Mouse (Mus musculus) MEL (cell line): ENCODE measurements around the gene Elmod1. TPM values are rescaled to one million over a fixed set of nuclear protein-coding genes. Genes with fewer than 3 reads are reported as not detected.

Source experiments
- DNase-seq: peaks from one replicate; pipeline ENCODE4 v3.0.0; 2011; ENCODE audit warnings: low read depth, low spot score
- H3K27ac ChIP-seq: 2 replicates; pipeline ENCODE4 v1.5.1; 2012; ENCODE audit warnings: low read depth, mild to moderate bottlenecking, control low read depth, low read length, moderate library complexity; ENCODE audit not compliant: control insufficient read depth
- H3K27me3 ChIP-seq, 2 experiments: fragments of 150-350 bp in 1 of 2; sonication (generic) in 1 of 2; 2 replicates each; pipeline ENCODE4 v1.6.1; 2012; ENCODE audit warnings: low read length in 2 of 2, mild to moderate bottlenecking in 2 of 2, improper control_type of control experiment in 1 of 2, moderate library complexity in 1 of 2; ENCODE audit not compliant: insufficient read depth in 2 of 2, control insufficient read depth in 1 of 2
- H3K36me3 ChIP-seq, 2 experiments: 2 replicates each; pipeline ENCODE4 v1.6.1; 2012 to 2014; ENCODE audit warnings: low read length in 2 of 2, improper control_type of control experiment in 1 of 2, inconsistent platforms in 1 of 2, mild to moderate bottlenecking in 1 of 2; ENCODE audit not compliant: insufficient read depth in 2 of 2, control insufficient read depth in 1 of 2
- H3K4me1 ChIP-seq, 2 experiments: fragments of 150-350 bp in 1 of 2; sonication (generic) in 1 of 2; 2 replicates each; pipeline ENCODE4 v1.6.1; 2012; ENCODE audit warnings: low read length in 2 of 2, improper control_type of control experiment in 1 of 2, mild to moderate bottlenecking in 1 of 2; ENCODE audit not compliant: insufficient read depth in 2 of 2, control insufficient read depth in 1 of 2
- H3K4me3 ChIP-seq, 2 experiments: fragments of 150-350 bp in 1 of 2; sonication (generic) in 1 of 2; 2 replicates each; pipeline ENCODE4 v1.5.1; 2012; ENCODE audit warnings: low read depth in 2 of 2, low read length in 2 of 2, mild to moderate bottlenecking in 2 of 2, moderate library complexity in 2 of 2, control low read depth in 1 of 2, improper control_type of control experiment in 1 of 2; ENCODE audit not compliant: control insufficient read depth in 1 of 2, insufficient read depth in 1 of 2
- H3K79me2 ChIP-seq: 2 replicates; pipeline ENCODE4 v1.6.1; 2012; ENCODE audit warnings: mild to moderate bottlenecking, low read length, moderate library complexity; ENCODE audit not compliant: control insufficient read depth, poor library complexity, insufficient read depth
- H3K9ac ChIP-seq: 2 replicates; pipeline ENCODE4 v1.6.1; 2012; ENCODE audit warnings: low read depth, mild to moderate bottlenecking, control low read depth, low read length, moderate library complexity; ENCODE audit not compliant: control insufficient read depth, poor library complexity, severe bottlenecking
- H3K9me3 ChIP-seq: fragments of 150-350 bp; sonication (generic); replicated peaks from 2 replicates; pipeline ENCODE4 v1.6.1; 2012; ENCODE audit warnings: mild to moderate bottlenecking, low read length, improper control_type of control experiment, moderate library complexity; ENCODE audit not compliant: insufficient read depth
- CTCF ChIP-seq, 3 experiments: IDR thresholded peaks in 2 of 3; conservative IDR thresholded peaks in 1 of 3; 2 replicates each; pipeline ENCODE4 v1.5.1; 2011 to 2012; ENCODE audit warnings: low read length in 3 of 3, low read depth in 2 of 3, mild to moderate bottlenecking in 2 of 3, improper control_type of control experiment in 1 of 3, inconsistent platforms in 1 of 3, mixed read lengths in 1 of 3, moderate library complexity in 1 of 3; ENCODE audit not compliant: control insufficient read depth in 1 of 3, insufficient read depth in 1 of 3, poor library complexity in 1 of 3, severe bottlenecking in 1 of 3
- E2F4 ChIP-seq: IDR thresholded peaks from 2 replicates; pipeline ENCODE4 v1.6.1; 2011; ENCODE audit warnings: low read depth, low read length, improper control_type of control experiment, borderline replicate concordance
- EP300 ChIP-seq, 2 experiments: IDR thresholded peaks; 2 replicates each; pipeline ENCODE4 v1.6.1; 2011; ENCODE audit warnings: improper control_type of control experiment in 2 of 2, low read length in 2 of 2, low read depth in 1 of 2, mild to moderate bottlenecking in 1 of 2
- ETS1 ChIP-seq: IDR thresholded peaks from 2 replicates; pipeline ENCODE4 v1.6.1; 2012; ENCODE audit warnings: low read depth, mild to moderate bottlenecking, inconsistent platforms, low read length, improper control_type of control experiment, moderate library complexity
- GABPA ChIP-seq: IDR thresholded peaks from 2 replicates; pipeline ENCODE4 v1.6.1; 2012; ENCODE audit warnings: low read depth, mild to moderate bottlenecking, inconsistent platforms, low read length, improper control_type of control experiment, moderate library complexity
- GATA1 ChIP-seq: IDR thresholded peaks from 2 replicates; pipeline ENCODE4 v1.6.1; 2011; ENCODE audit warnings: low read depth, low read length, improper control_type of control experiment
- MAFK ChIP-seq: IDR thresholded peaks from 2 replicates; pipeline ENCODE4 v1.6.1; 2011; ENCODE audit warnings: low read depth, mild to moderate bottlenecking, low read length, improper control_type of control experiment, borderline replicate concordance
- MAZ ChIP-seq: IDR thresholded peaks from 2 replicates; pipeline ENCODE4 v1.6.1; 2012; ENCODE audit warnings: low read depth, mild to moderate bottlenecking, inconsistent platforms, low read length, improper control_type of control experiment
- MEF2A ChIP-seq: IDR thresholded peaks from 2 replicates; pipeline ENCODE4 v1.6.1; 2014; ENCODE audit warnings: low read depth, mild to moderate bottlenecking, inconsistent platforms, low read length, improper control_type of control experiment; ENCODE audit not compliant: poor library complexity, insufficient replicate concordance, severe bottlenecking; ENCODE audit errors: extremely low read depth
- MYB ChIP-seq: IDR thresholded peaks from 2 replicates; pipeline ENCODE4 v1.6.1; 2011; ENCODE audit warnings: mild to moderate bottlenecking, low read depth, low read length, improper control_type of control experiment
- NRF1 ChIP-seq: IDR thresholded peaks from 2 replicates; pipeline ENCODE4 v1.6.1; 2014; ENCODE audit warnings: low read depth, mild to moderate bottlenecking, inconsistent platforms, low read length, improper control_type of control experiment, moderate library complexity; ENCODE audit not compliant: poor library complexity, insufficient read depth, severe bottlenecking
- POLR2A ChIP-seq, 2 experiments: IDR thresholded peaks; 2 replicates each; pipeline ENCODE4 v1.6.1; 2011 to 2012; ENCODE audit warnings: low read length in 2 of 2, mild to moderate bottlenecking in 2 of 2, control low read depth in 1 of 2, improper control_type of control experiment in 1 of 2, low read depth in 1 of 2, moderate library complexity in 1 of 2; ENCODE audit not compliant: control insufficient read depth in 1 of 2, insufficient read depth in 1 of 2, poor library complexity in 1 of 2
- RAD21 ChIP-seq: IDR thresholded peaks from 2 replicates; pipeline ENCODE4 v1.6.1; 2011; ENCODE audit warnings: mild to moderate bottlenecking, low read depth, low read length, improper control_type of control experiment
- RCOR1 ChIP-seq: IDR thresholded peaks from 2 replicates; pipeline ENCODE4 v1.6.1; 2012; ENCODE audit warnings: low read depth, mild to moderate bottlenecking, inconsistent platforms, low read length, improper control_type of control experiment
- ZMIZ1 ChIP-seq: IDR thresholded peaks from 2 replicates; pipeline ENCODE4 v1.6.1; 2012; ENCODE audit warnings: low read depth, mild to moderate bottlenecking, inconsistent platforms, low read length, improper control_type of control experiment, moderate library complexity
- polyA plus RNA-seq, 2 experiments: library from polyadenylated mRNA; stranded (reverse) in 1 of 2; unstranded in 1 of 2; fragments of >175 nt in 1 of 2; fragments of >200 nt in 1 of 2; gene quantifications; 2 replicates each; pipeline versions ENCODE4 v1.2.1 to v1.2.4; 2012; ENCODE audit warnings: low replicate concordance in 2 of 2, low read depth in 1 of 2; ENCODE audit not compliant: insufficient read length in 2 of 2, insufficient read depth in 1 of 2, missing spikeins in 1 of 2
- total RNA-seq: library from RNA; depleted of rRNA; stranded (reverse); fragments of 300-350 nt; gene quantifications from 2 replicates; pipeline ENCODE4 v1.2.3, GENCODE M21; 2012

Elmod1 gene
- total and polyA plus RNA-seq, 3 experiments: not detected

GRCm38 (mm10) chr9:53947463-53947862 lies 27.6 kb downstream of the Elmod1 start:
- H3K9me3 ChIP-seq: no peaks in the 10 kb centered on the region
- H3K4me3 ChIP-seq: no peak overlapping the region
- no peak overlapping the region for H3K9ac ChIP-seq
- H3K4me1 ChIP-seq: no peaks in the 10 kb centered on the region
- no peaks in the 10 kb centered on the region for H3K36me3 ChIP-seq
- no peaks in the 10 kb centered on the region for H3K79me2 ChIP-seq
- no peak overlapping the region for H3K27ac ChIP-seq
- no peaks in the 10 kb centered on the region for H3K27me3 ChIP-seq
- DNase-seq: no peak
- TF ChIP-seq ETS1 (no peak), MAZ (no peak), ZMIZ1 (no peak), CTCF (IDR thresholded peaks at IDR 0.05 in 2 of 3, conservative IDR thresholded peaks at IDR 0.05 in 1 of 3; ENCODE audit: control insufficient read depth in 1 of 3, insufficient read depth in 1 of 3, low read depth in 2 of 3, low read length in 3 of 3, poor library complexity in 1 of 3, severe bottlenecking in 1 of 3) (0 out of 6 replicates have a peak, but pooled peaks of 1 of the 3 experiments have one; percentile 12)
- TF ChIP-seq, all 39 proteins: peak for 1

GRCm38 (mm10) chr9:53938555-53938954 lies 36.5 kb downstream of the Elmod1 start:
- Histone ChIP-seq H3K79me2 (no peaks in the 10 kb centered on the region), H3K9me3 (no peaks in the 10 kb centered on the region), H3K27ac (no peak overlapping the region), H3K27me3 (no peaks in the 10 kb centered on the region), H3K4me3 (no peak overlapping the region), H3K9ac (no peak overlapping the region), H3K36me3 (no peaks in the 10 kb centered on the region), H3K4me1 (no peaks in the 10 kb centered on the region)
- no peak for TF ChIP-seq RCOR1
- TF ChIP-seq POLR2A (IDR thresholded peaks at IDR 0.05; ENCODE audit: control insufficient read depth in 1 of 2, insufficient read depth in 1 of 2, low read depth in 1 of 2, low read length in 2 of 2, poor library complexity in 1 of 2): no peak
- TF ChIP-seq MYB: no peak
- TF ChIP-seq RAD21: no peak
- no peak for TF ChIP-seq GABPA
- TF ChIP-seq MAFK: no peak
- TF ChIP-seq E2F4: no peak
- no peak for TF ChIP-seq EP300 (IDR thresholded peaks at IDR 0.05; ENCODE audit: low read depth in 1 of 2, low read length in 2 of 2)
- TF ChIP-seq MAZ: no peak
- no peak for TF ChIP-seq MEF2A
- no peak for DNase-seq

GRCm38 (mm10) chr9:53934179-53934578 lies 40.9 kb downstream of the Elmod1 start:
- Histone ChIP-seq H3K27ac (no peak overlapping the region), H3K9ac (no peak overlapping the region), H3K4me1 (no peaks in the 10 kb centered on the region), H3K36me3 (no peaks in the 10 kb centered on the region), H3K4me3 (no peak overlapping the region), H3K79me2 (no peaks in the 10 kb centered on the region), H3K9me3 (no peaks in the 10 kb centered on the region), H3K27me3 (no peaks in the 10 kb centered on the region)
- DNase-seq: peak; percentile 3
- no peak for TF ChIP-seq E2F4
- peak; percentile 20 to 55 (median 42); a peak in 5 of 6 replicates for TF ChIP-seq CTCF (IDR thresholded peaks at IDR 0.05 in 2 of 3, conservative IDR thresholded peaks at IDR 0.05 in 1 of 3; ENCODE audit: control insufficient read depth in 1 of 3, insufficient read depth in 1 of 3, low read depth in 2 of 3, low read length in 3 of 3, poor library complexity in 1 of 3, severe bottlenecking in 1 of 3)
- TF ChIP-seq GATA1: no peak
- no peak for TF ChIP-seq NRF1
